Mouse (Mus musculus): ENCODE measurements around the gene Ints13.

The Ints13 gene

DNA sequence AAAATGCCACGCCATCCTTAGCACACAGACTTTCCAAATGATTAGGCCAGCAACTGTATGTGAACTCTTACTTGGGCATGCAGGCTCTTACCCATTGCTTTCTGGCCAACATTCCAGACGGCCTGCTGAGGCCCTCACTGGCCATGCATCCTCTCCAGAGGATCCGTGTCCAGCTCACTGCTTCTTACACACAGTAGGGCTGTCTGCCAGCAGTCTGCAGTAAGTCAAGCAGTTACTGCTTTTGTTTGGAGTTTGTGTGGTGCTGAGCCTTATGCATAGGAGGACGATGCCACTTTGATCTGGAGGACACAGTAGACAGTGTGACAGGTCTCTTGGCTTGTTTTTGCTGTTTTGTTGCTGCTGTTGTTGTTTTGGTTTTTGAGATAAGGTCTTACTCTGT lies 39.0 kb downstream of the Ints13 start:
- no peak for DNase-seq

DNA sequence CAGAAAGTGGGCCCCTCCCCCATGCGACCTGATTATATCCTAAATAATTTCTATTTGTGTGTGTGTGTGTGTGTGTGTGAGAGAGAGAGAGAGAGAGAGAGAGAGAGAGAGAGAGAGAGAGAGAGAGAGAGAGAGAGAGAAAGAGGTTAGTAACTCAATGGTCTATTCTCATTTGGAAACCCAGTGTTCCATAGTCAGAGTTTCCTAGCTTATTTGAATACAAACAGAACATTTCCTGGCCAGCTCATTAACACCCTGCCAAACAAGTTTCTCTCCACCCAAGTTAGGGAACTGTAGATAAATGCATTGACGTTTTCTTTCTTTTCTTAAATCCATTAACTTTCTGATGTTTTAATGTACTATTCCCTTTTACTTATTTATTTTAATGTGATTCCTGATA lies 39.6 kb downstream of the Ints13 start:
- no peak for DNase-seq

DNA sequence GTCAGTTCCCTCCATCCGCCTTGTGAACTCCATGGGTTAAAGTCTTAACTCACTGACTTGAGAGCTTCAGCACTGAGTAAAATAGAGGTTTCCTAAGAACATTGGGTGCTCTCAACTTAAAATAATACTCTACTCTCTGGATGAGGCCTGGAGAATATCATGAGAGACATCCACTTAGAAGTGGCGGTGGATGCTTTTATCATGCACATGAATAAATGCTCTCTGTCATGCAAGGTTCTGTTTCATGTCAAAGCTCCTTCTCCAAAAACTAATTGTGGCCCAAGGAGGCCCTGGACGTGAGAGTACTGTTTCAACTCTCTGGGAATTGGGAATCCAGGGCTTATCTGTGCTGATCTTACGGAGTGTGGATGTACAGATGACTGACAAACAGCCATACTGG lies 40.5 kb downstream of the Ints13 start:
- no peak for DNase-seq

DNA sequence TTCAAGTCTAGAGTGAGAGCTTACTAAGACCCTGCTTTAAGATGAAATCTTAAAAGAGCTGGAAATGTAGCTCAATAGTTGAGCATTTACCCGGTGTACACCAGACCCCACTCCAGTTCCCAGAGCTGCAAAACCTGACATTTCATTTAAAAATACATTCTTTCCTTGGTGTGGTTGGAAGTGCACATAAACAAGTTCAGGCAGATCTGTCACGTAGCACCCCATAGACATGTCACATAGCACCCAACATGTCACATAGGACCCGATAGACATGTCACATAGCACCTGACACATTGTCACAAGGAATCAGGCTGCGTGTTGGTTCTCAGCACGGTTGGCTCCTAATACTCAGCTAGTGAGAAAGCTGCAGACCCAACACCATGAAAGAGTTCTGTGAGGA lies 42.1 kb downstream of the Ints13 start:
- DNase-seq: no peak

DNA sequence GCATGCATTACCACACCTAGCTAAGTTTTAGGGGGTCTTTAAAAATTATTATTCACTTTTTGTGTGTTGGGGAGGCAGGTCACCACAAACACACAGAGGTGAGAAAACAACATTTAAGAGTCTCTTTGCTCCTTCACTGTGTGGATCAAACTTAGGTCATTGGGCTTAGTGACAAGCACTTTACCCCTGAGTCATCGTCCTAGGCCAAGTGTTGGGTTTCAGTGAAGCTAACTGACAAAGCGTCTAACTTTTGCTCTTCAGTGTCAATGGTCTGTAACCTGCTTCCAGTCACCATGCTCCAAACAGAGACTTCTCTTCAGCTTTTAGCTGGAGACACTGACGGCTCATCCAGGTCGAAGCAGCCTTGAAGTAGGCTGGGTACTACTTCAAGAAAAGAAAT lies 44.5 kb downstream of the Ints13 start:
- DNase-seq: no peak

DNA sequence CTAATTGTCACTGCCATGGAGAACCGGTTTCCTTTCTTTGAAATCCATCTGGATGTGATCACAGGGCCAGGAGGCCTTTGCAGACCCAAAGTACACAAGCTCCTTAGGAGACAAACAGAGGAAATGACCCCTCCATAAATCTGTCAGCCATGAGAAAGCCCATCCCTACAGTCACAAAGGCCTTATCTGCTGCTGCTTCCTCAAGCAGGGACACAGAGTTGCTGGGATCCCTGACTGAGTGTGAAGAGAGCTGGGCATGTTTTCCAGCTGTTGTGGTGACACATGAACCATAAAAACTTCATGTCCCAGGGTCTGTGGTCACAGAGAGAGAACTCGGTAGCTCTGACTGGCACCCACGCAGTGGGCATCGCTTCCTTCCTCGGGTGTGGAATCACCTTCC lies 46.9 kb downstream of the Ints13 start:
- no peak for DNase-seq

DNA sequence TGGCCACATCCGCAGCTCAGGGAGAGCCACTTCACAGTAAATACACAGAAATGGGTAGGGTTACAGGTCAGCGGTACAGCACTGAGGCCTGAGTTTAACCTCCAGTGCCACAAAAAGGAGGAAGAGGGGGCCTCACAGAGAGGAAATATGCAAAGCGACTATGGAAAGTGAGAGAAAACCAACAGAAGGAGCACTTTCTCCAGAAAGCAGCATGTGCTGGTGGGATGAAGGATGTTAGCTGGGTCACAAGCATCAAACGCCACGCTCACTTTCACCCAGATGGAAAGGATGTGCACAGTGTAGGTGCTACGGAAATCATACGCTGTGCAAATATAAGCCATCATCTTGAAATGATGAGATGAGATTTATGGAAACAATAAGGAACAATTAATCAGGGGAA lies 47.3 kb downstream of the Ints13 start:
- no peak for DNase-seq

DNA sequence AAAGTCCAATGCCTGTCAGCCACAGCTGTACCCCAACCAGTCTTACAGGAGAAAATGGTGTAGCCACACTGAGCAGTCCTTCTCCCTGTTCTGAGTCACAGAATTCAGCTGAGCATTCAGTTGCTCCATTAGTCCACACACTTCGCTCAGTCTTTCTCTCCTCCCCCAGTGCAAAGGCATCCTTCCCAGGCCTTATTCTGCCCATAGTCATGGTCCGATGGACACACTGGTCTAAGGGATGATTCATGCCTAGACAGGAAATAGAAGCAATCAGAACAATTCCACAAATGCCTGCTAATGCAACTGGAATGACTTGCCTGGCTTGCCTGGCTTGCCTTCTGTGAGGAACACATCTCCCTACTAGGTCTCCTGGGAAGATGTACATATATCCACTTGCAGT lies 50.1 kb downstream of the Ints13 start:
- DNase-seq: no peak

DNA sequence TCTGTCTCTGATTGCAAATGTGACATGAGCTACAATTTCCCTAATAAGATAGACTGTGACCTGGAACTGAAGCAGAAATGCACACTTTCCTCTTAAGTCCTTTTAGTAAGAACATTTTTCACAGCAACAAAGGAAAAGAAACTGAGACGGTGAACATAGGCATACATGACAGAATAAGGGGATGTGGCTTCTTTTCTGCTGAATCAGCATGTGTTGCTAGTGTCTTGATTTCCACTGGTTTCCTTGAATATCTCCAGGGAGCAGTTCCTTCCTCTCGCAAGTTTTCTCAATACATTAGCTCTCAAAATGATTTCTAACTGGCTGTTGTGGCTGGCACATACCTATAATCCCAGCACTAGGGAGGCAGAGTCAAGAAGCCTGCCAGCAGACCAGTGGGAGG lies 52.1 kb downstream of the Ints13 start:
- DNase-seq: no peak

DNA sequence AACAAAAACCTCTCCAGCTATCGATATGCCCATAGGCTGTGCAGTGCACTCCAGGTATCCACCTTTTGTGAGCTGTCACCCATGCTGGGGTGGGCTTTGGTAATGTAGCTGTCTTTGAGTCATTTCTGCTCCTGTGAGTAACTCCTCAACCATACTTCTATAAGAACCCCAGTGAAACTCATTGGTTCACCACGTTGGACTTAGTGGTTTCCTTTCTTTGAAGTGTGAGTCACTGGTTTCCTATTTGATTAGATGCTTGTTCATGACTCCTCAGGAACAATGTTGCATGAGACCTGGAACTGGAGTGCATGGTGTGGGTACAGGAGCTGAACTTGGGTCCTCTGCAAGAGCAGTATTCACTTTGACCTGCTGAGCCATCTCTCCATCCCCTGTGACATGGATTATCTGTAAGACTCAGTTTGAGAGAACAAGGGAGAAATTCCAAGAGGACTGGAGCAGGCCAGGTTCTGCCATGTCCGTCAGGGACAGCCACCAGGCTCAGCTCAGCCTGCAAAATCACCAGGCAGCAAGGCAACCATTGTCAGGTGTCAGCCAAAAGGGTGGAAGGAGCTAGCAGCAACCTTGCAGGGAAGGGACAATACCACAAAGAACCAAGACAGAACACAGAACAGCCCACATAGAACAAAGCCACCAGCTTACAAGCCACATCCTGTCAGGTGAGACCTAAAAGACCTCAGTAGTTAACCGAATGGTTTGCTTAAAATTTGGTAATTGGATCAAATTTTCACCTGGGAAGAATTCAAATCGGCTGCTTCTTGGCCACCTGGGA lies 56.0 kb downstream of the Ints13 start:
- no peak for DNase-seq

DNA sequence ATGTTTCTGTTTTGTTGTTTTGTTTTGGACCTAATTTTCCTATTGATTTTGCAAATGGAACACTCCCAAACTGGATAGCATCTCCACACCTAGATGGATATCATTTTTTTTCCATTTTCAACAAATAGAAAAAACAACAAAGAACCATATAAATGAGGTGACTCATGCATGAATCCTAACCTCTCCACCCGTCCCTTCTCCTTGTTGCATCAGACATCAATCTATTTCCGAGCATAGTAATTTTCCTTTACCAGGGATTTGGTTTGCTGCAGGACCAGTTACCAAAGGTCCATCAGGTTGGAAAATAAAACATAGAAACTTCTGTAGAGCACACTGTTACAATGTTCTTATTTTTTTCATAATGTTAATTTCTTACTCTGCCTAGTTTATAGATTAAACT lies 58.6 kb downstream of the Ints13 start:
- DNase-seq: no peak

DNA sequence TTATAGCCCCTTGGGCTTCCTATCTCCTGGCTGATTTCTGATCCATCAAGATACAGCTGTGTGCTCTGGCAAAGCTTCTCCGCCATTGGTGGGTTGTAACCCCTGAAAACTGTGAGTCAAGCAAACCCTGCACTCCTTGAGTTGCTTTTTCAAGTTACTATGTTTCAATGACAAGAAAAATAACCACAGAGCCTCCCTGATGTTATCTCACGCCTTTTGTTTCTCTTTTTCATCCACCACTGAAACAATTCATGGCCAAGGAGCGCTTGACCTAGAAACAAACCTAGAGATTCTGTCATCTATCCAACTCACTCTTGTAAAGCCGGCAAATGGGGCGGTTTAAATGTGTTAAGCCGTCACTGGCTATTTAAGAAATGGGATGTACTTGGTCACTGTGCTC lies 61.7 kb downstream of the Ints13 start:
- DNase-seq: no peak

DNA sequence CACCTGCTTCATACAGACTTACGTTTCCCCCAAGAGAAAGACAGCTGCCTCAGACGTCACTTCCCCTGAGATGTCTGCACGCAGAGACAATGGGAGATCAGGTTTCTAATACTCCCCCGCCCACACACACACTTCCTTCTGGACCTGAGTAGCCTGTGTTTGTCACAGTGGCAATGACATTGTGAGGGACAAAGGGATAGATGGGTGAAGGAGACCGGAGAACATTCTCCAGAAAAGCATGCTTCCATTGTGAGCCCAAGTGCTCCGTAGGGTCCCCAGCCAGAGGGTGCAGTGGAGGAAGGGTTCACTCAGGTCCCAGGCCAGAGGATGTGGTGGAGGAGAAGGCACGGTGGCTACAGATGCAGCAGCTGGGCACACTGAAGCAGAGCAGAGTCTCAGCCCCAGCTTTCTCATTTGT lies 63.1 kb downstream of the Ints13 start:
- DNase-seq: no peak

DNA sequence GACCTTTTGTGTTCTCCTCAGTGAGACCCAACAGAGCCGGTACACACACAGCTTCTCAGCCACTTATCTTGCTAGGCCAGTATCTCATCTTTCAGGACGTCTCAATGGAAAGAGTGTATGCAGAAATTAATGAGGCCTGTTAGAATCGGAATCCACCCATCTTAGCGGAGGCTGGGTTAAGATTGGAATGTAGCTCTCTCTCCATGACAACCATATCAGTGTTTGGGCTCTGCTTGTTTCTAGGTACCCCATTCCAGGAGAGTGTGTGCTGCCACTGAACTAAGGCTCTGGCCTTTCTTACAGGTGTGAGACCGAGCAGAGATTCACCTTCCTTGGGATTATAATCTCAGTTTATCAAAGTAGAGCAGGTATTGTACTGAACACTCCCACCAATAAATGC lies 63.7 kb downstream of the Ints13 start:
- no peak for DNase-seq

DNA sequence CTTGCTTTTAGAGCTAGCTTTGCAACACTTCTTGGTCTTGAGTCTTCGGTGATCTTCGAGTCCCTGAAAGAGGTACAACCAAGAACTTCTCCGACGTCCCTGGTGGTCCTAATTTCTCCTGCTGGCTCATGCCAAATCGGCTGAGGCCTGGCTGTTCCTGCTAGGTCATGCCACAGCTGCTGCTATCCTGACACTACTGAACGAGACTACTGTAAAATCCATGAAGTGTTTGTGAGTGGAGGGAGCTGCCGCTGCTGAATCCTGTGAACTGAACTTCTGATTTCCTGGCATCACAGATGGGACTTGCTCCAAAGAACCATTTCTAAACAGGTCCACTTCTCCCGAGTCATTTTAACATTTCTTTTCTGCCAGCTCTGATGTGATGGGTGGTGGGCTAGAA lies 64.3 kb downstream of the Ints13 start:
- no peak for DNase-seq

DNA sequence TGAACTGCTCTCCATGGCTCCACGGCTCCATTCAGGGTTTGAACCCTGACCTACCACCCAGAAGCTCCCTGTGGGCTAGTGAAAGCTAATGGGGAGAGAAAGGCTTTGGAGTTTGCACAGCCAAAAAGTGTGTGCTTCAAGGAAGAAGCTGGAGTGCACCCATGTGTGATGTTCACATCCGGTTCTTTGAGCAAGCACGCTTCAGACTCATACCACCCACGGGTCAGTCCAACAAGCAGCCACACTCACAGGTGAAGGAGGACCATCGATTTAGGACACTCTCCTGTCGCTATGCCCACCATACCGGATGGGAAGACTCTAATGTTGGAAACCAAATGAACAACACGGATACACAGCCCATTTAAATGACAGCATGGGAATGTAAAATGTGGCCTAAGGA lies 66.1 kb downstream of the Ints13 start:
- DNase-seq: no peak

DNA sequence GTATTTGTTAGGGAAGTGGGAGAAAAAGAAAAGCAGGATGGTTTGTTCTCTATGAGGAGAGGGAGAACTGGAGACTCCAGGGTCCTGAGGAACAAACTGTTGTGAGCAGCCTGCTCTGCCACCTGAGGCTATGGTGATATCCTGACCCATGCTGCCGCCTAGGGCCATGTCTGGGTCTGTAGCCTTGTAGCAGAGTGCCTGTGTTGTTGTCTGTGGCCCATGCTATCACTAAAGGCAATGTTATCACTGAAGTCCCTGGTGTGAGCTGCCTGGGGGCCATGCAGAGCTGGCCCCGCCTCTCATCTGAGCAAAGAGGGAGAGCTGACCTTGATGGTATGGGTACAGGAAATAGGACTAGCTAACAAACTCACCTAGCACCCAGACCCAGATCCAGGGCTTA lies 67.7 kb downstream of the Ints13 start:
- peak; percentile 17 for DNase-seq

DNA sequence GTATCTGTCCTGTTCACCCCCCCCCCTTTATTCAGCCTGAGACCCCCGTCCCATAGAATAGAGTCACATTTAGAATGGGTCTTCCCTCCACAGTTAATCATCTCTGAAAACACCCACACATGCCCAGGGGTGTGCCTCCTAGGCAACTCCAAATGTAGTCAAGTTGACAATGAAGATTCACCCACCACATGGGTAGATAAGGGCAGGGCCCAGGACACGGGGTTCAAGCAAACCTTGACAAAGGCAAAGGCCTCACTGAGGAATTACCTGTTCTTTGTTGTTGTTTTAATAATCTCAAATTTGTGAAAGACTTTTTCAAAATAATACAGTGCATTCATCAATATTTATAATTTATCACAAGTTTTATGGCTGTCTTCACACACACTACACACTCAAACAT lies 73.2 kb downstream of the Ints13 start:
- DNase-seq: no peak

DNA sequence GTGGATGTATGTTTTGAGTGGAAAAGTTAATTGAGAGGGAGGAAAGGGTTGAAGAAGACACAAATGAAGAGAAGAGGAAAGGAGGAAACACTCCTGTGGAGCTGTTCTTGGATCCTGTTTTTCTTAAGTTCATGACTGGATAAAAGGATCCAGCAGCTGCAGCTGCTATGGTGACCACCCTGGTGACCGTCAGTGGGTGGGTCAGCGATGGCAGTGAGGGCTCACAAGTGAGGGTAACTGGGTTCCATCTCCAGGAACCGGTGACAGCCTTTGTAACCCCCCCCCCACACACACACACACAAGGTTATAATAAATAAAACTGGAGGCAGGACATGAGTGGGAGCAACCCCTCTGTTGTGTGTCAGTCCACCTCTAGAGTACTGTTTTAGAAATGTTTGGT lies 74.8 kb downstream of the Ints13 start:
- DNase-seq: no peak

DNA sequence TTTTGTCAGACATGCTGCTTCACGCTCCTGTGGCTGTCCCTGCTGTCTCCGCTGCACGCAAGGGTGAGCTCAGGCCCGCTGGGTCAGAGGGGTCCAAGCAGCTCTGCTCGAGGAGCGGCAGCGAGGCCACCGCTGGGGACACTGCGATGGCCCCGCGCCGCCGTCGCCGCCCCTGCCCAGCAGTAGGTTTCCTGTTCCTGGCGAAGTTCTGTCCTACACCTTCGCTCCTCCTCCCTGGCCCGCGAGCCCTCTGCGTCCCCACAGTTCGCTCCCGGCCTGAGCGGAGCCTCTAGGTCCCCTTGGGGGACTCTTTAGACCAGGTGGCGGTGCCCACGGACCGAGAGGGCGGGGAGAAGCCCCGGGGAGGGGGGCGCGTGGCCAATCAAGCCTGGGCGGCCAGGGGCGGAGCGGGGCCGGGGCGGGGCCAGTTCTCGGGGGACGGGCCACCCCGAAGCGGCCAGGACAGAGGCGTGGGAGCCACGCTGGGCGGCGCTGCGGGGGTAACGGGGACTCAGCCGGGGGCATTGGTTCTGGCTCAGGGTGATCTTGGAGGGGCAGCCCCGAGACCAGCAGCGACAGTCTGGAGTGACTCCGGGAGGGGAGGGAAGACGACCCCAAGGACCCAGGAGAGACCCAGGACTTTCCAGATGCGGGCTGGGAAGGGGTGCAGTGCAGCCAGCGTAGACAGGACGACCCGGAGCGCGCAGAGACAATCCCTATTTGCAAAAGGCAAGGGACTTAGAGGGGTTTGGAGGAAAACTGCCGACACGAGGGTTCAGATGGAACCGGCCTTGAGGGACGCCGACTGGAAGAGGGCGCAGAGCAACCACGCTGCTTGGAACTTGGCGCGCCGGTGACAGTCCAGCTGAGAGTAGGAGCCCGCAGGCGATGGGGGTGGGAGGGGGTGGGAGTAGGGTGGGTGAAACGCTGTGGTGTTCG lies 75.5 kb downstream of the Ints13 start, which contains the start of gene Itpr2:
Gene Itpr2, minus strand, starts transcription at position 358 of the 939 bp plus-strand sequence.
- peak; percentile 85 for DNase-seq

DNA sequence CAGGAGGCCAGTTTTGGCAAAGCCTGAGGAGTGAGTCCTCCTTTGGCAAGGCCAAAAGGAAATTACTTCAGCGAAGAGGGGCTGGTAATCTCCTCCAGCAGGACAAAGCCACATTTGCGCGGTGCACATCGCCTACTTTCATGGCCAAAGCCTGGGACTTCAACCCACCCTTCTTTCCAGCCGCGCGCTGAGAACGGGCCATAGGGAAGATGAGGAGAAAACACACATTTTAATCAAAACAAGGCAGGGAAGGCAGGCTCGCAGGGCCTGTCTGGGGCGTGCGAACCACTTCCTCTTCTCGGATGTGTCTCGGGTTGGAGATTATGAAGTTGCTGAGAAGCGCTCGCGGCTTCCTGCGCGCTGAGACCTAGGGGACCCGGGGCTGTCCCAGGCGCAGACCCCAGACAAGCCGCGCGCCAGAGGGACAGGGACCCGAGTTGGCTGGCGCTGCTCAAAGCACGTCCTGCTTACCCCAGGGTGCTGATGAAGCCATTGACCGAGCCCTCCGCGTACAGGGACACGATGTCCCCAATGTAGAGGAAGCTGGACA lies 76.2 kb downstream of the Ints13 start:
- peak; percentile 37 for DNase-seq

DNA sequence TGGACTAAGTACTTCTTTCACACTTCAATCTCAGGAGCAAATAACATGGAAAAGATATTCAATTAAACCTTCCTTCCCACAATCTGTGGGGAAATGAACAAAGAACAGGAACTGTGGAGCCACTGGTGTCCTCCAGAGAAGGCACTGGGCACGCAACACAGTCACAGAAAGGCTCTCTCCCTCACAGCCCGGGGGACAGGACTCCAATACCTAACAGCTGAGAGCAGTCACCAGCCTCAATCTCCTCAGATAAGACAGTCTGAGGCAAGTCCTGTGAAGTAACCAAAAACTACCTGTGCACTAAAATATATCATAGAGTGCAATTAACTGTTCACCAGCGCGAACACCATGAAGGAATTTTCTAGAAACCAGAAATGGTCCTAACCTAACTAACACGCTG lies 76.9 kb downstream of the Ints13 start:
- DNase-seq: no peak

DNA sequence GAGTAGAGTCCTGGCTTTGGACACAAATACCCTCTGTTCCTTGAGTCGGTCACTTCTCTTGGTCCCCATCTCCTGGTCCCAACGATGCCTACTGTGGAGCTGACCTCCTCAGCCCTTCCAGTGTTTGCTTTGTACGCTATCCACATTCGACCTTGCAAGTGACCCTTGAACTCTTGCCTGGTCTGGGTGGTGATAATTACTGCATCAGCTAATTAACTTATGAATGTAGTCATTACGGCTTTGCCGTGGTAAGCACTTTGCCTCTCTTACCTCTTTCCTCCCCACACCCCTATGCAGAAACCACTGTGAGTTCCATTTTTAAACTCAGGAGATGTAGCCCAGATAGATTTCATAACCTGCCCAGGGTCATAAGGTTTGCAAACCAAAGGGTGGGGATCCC lies 77.4 kb downstream of the Ints13 start:
- DNase-seq: no peak

Measured in liver (tissue).